Mouse (Mus musculus): ENCODE results near the gene Tjp1. TPM values are rescaled to one million over a fixed set of nuclear protein-coding genes. Genes with fewer than 3 reads are reported as not detected.

The Tjp1 gene
- total RNA-seq (2015) (1.4 TPM in 2 replicates), total RNA-seq (2017) (0.71 and 4.8 TPM in 2 replicates)

GRCm38 (mm10) chr7:65527071-65528007 lies at the start of gene Tjp1:
TSS of gene Tjp1 (minus strand) at chr7:65527781.
- 0 out of 2 replicates have a peak, but pooled peaks have one; percentile 14 for ATAC-seq (replicated peaks; ENCODE audit: poor library complexity)

DNA sequence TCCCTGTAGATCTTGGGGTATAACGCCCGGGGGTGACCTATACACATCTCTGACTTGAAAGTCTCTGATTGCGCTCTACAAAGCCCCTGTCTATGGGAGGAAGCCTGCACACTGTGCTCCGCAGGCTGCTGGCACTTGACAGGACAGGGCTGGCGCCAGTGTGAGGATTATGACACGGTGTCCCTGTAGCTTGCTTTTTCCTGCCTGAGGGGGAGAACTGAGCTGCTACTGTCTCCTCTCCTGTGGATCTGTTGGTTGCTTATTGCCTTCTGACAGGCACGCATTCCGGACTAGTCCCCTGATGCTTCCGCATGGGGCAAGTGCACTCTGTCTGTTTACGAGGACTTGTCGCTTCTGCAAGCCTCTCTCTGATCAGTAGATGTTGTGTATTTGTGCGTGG lies 49.5 kb upstream of the Tjp1 start:
- ATAC-seq (replicated peaks; ENCODE audit: poor library complexity), result no peak

DNA sequence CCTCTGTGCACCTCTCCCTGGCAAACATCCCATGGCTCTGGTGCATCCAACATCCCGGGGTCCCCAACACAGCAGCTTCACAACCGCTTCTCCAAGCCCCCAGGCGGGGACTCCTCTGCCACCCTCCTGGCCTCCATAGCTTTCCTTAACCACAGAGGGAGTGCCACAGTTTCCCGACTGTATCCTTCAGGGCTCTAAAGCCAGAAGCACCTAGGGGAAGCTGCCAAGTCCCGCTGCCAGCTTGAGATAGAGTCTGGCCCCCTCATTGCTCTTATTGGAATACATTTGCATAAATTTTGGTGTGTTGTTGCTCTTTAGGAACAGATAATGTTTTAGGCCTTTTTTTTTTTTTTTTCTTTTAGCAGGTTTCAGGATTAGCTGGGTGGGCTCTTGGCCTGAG lies 45.1 kb upstream of the Tjp1 start:
- no peak for ATAC-seq (replicated peaks; ENCODE audit: poor library complexity)

GRCm38 (mm10) chr7:65570691-65571090 lies 43.1 kb upstream of the Tjp1 start:
- no peak for ATAC-seq (replicated peaks; ENCODE audit: poor library complexity)

DNA sequence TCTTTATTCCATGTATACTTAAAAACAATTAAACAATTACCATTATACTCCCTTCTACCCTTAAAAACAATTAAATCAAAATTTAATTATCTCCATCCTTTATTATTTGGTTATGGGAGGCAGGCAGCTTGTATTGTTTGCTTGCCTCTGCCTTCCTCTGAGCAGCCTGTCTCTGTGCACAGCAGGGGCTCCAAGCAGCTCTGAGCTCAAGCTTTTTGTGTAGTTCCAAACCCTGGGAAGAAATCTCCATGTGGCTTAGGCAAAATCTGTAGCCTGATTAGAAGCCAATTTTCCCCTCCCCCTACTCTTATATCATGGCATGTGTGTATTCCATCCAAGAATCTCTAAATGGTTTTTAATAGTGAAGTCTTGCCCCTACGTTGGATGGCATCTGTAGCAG lies 28.4 kb upstream of the Tjp1 start:
- no peak for ATAC-seq (replicated peaks; ENCODE audit: poor library complexity)

DNA sequence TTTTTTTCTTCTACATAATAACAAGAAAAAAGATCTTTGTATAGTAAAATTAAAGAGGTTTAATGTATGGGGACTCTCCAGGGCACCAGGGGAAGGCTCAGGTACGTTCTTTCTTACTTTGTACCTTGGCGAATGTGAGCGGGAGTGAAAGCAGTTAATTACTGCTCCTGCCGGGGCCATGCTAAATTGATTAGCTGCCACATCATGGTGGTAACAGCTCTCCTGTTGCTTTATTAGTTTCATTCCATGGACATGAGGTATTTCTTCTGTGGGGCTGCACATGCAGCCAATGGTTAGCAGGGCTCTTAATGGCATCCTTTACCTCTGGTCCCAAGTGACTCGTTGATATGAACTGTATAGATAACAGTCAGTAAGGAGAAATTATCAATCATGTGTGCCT lies 18.2 kb upstream of the Tjp1 start:
- ATAC-seq (replicated peaks; ENCODE audit: poor library complexity), result no peak

DNA sequence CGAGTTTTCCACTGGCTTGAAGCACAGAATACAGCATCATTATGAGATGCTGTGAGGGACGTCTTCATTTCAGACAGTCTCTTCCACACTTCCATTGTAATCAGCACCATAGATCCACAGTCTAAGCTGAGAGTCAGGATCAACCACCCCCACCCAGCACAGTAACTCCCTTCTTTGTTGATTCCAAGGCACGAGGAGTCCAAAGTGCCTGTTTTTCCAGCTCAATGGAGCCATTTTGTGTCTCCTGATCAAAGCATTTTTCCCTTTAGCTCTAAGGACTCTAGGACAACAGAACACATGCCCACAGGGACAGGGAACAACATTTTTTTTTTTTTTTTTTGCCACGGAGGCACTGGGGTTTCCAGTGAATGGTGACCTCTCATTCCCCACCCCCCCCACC lies 5.1 kb upstream of the Tjp1 start:
- ATAC-seq (replicated peaks; ENCODE audit: poor library complexity), result no peak

GRCm38 (mm10) chr7:65523116-65523515 lies 4.5 kb downstream of the Tjp1 start:
- no peak for ATAC-seq (replicated peaks; ENCODE audit: poor library complexity)

DNA sequence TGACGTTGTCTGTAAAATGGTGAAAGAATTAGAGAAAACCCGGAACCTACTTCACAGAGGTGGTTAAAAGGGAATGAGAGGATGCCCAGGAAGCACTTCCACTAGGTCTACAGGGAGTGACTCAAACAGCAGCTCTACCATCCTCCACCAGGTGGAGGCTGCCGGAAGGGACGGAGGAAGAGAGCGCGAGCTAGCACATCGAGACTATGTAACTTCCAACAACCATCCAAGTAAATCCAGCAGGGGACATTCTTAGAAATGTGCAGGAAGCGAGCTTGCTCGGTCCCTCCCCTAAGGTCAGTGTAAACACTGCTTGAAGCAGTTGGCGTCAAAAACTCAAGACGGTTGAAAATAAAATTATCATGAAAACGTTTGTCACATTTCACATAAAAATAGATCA lies 5.1 kb downstream of the Tjp1 start:
- no peak for ATAC-seq (replicated peaks; ENCODE audit: poor library complexity)

DNA sequence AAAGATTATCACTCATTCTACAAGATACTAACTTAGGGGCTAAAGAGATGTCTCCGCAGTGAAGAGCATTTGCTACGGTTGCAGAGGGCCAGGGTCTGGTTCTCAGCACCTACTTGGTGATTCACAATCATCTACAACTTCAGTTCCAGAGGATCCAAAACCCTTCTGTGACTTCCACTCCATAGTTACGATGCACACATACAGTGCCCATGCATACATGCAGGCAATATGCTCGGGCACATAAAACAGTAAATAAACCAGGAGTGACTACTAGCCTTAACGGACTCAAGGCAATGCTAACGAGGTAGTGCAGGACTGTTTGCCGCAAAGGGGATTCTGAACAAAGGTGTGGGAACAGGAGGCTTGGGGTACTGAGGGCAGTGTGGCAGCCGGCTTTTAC lies 7.0 kb downstream of the Tjp1 start:
- no peak for ATAC-seq (replicated peaks; ENCODE audit: poor library complexity)

GRCm38 (mm10) chr7:65519788-65520563 lies 7.6 kb downstream of the Tjp1 start:
- ATAC-seq (replicated peaks; ENCODE audit: poor library complexity), result peak; percentile 95

GRCm38 (mm10) chr7:65516903-65517302 lies 10.7 kb downstream of the Tjp1 start:
- no peak for ATAC-seq (replicated peaks; ENCODE audit: poor library complexity)

GRCm38 (mm10) chr7:65513451-65514179 lies 14.0 kb downstream of the Tjp1 start:
- ATAC-seq (replicated peaks; ENCODE audit: poor library complexity), result no peak

DNA sequence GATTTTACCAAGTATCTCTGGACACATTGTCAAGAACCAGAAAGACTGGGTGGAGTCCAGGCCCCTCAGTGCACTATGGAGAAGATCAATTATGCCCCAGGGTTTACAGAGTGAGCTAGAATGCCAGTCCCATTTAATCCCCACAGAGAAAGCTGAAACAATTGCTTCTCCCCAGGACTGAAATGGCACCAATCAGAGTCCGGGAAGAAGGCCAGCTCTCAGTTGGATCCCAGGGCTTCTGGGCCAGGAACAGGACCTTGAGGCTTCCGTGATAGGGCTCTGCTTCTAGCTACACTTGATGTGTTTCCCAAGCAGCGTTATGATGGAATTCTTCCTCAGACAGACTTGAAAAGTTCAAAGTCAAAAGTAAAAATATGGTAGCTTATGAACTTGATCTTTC lies 18.2 kb downstream of the Tjp1 start:
- ATAC-seq (replicated peaks; ENCODE audit: poor library complexity), result no peak

DNA sequence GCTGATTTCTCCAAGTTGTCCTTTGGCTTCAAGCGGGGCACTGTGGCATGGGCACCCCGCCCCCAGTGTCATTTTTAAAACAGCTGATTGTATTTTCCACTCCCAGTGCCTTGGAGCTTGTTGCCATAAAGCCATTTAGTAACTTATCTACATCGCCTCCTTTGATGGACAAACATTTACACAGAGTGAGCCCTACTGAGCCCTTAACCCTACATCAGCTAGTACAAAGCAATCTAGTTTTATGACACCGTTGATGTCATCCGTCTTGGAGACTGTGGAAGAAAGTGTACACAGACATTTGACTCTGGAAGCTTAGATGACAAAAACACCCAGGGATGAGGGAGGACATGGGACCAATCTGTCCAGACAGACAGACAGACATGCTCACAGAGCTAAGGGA lies 20.2 kb downstream of the Tjp1 start:
- ATAC-seq (replicated peaks; ENCODE audit: poor library complexity), result no peak

DNA sequence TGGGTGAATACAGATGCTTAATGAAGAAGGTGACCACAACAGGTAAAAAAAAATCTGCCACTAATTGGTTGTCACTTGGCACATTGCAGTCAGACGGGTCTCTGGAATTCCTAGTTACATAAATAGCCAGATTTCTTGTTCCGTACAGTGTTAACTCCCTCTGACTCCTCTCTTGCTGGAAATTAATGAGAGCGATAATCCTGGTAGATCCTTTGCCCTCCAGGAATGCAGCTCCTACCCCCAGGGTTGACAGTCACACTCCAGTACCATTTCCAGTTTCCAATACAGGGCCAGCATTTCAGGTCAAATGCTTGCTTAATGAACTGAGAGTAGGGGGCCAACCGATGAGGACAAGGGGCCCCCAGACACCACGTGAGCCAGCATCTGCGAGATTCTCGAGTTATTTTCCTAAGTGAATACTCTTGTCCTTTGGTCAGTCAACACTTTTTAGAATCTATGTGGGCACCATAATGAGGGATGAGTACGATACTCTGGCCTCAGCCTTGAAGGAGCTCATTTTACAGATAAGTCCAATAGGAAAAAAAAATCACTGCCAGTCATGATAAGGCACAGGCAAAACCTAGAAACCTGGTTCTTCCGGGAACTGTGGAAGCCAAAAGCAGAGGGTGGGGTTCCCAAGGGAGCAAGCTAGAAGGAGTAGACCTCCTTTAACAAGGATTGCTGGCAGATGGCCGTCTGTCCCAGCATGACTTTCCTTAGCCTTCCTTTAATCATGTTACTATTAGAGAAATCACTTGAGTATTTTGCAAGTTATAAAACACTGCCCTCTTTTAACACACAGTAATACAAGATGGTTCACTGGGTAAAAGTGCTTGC lies 24.9 kb downstream of the Tjp1 start:
- ATAC-seq (replicated peaks; ENCODE audit: poor library complexity), result no peak

DNA sequence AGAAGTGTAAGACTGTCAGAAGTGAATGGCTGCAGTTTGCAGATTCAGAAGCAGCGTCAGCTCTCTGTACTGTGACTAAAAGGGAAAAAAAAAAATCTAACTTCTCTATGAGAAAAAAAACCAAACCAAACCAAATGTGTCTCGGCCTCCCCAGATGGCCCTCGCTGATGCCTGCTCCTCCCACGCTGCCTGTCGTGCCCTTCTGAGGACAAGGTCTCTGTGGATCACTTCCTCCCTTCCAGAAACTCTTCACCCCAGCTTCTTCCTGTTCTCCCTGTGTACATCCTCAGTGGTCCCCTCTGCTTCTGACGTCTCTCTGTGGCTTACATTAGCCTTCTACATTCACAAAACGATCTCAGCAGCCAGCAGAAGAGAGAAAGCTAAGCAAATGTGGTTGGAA lies 26.8 kb downstream of the Tjp1 start:
- no peak for ATAC-seq (replicated peaks; ENCODE audit: poor library complexity)

DNA sequence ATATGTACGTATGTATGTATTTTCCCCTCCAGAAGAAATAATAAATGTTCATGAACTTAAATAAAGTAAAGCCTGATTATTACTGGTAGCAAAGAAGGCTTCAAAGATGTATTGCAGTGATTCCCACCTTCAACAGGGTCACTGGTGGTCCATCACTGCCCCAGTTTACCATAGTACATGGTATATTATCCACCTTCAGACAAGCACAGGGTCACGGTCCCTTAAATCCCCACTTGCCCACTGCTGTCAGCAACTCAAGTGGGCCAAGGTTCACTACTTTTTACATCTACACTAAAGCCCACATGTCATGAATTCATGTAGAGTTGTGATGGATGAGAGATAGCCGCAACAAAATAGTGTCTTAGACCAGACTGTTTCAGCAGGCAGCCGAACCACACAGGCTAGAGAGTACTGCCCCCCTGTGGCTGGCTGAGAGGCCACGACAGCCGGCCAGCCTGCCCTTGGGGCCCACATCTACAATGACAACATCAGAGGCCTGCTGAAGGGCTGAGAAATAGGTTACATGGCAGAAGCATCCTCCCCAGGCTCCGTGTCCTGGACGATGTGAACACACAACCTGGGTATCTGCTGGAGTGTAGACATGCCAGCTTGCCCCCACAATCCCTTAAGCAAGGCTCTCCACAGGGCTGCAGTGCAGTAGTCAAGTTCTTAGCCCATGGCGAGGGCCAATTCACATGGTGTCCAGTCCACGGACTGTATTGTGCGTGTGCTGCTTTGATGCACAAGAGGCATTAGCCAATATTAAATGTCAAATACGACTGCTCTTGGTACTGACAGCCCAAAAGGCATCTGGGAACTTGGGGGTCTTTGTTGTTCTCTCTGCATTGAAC lies 29.6 kb downstream of the Tjp1 start:
- peak; percentile 86 for ATAC-seq (replicated peaks; ENCODE audit: poor library complexity)

- ATAC-seq (replicated peaks; ENCODE audit: poor library complexity), result no peak
Observed at GRCm38 (mm10) chr7:65490526-65490925, 37.1 kb downstream of the Tjp1 start.

Data from megakaryocyte progenitor cell, adult 5-6 weeks (primary cell).